Mouse (Mus musculus) limb, embryonic 11.5 days (tissue): ENCODE results near the gene Chd4. TPM values are rescaled to one million over a fixed set of nuclear protein-coding genes. Genes with fewer than 3 reads are reported as not detected.

Experiments used
- ATAC-seq: fragments of 200-750 bp; cut with Nextera tagmentation; 2 replicates; pipeline ENCODE4 v1.8.0; 2017; ENCODE audit warnings: low read depth; ENCODE audit not compliant: insufficient number of reproducible peaks, low FRiP score, low TSS enrichment
- DNase-seq: peaks from one replicate; pipeline ENCODE4 v3.0.0-alpha.2; 2015; ENCODE audit warnings: low spot score
- H3K27ac ChIP-seq: fragments of 300-500 bp; sonication (generic); replicated peaks from 2 replicates; pipeline ENCODE4 v1.5.1; 2014; ENCODE audit warnings: low read depth, mild to moderate bottlenecking, low read length
- H3K27me3 ChIP-seq: fragments of 300-500 bp; sonication (generic); 2 replicates; pipeline ENCODE4 v1.6.1; 2014; ENCODE audit warnings: mild to moderate bottlenecking, low read length, mixed read lengths; ENCODE audit not compliant: control insufficient read depth, insufficient read depth
- H3K36me3 ChIP-seq: fragments of 300-500 bp; sonication (generic); 2 replicates; pipeline ENCODE4 v1.6.1; 2014; ENCODE audit warnings: mild to moderate bottlenecking, low read length, moderate library complexity, mixed read lengths; ENCODE audit not compliant: control insufficient read depth, insufficient read depth
- H3K4me1 ChIP-seq: fragments of 300-500 bp; sonication (generic); 2 replicates; pipeline ENCODE4 v1.6.1; 2014; ENCODE audit warnings: low read length, mixed read lengths; ENCODE audit not compliant: control insufficient read depth, insufficient read depth
- H3K4me2 ChIP-seq: fragments of 300-500 bp; sonication (generic); 2 replicates; pipeline ENCODE4 v1.6.1; 2014; ENCODE audit warnings: low read depth, mild to moderate bottlenecking, moderate library complexity; ENCODE audit not compliant: severe bottlenecking
- H3K4me3 ChIP-seq: fragments of 300-500 bp; sonication (generic); 2 replicates; pipeline ENCODE4 v1.5.1; 2014; ENCODE audit warnings: low read depth, low read length
- H3K9ac ChIP-seq: fragments of 300-500 bp; sonication (generic); 2 replicates; pipeline ENCODE4 v1.6.1; 2014; ENCODE audit warnings: mild to moderate bottlenecking, low read length
- H3K9me3 ChIP-seq: fragments of 300-500 bp; sonication (generic); 2 replicates; pipeline ENCODE4 v1.6.1; 2016; ENCODE audit warnings: low read length; ENCODE audit not compliant: control insufficient read depth
- WGBS: fragments of 180-500 bp; shearing (Covaris S2); extraction: QIAGEN DNeasy Blood & Tissue Kit; methylation state at CpG from one replicate; pipeline ENCODE4 v1.1.7; 2014; 5-methylcytosine and 5-hydroxymethylcytosine counted together
- polyA plus RNA-seq: library from polyadenylated mRNA; unstranded; fragments of >200 nt; fragmentation: Nextera tagmentation; extraction: Ambion mirVana; gene quantifications from 2 replicates; pipeline ENCODE4 v1.2.1, GENCODE M21; 2014

Gene Chd4
- polyA plus RNA-seq, 1 experiment from 2014 or later, result 117 TPM

- Histone ChIP-seq H3K36me3 (no peaks in the 10 kb centered on the region), H3K27me3 (no peaks in the 10 kb centered on the region), H3K9ac (no peak within 1 kb of the TSS), H3K4me1 (no peaks in the 10 kb centered on the region), H3K4me2 (no peak within 1 kb of the TSS), H3K4me3 (no peak within 1 kb of the TSS), H3K27ac (no peak within 1 kb of the TSS), H3K9me3 (no peaks in the 10 kb centered on the region)
- DNase-seq (no peak), ATAC-seq (no peak)
- 32% methylated on average over 8 of the region's 8 CpGs for WGBS
Measured at GRCm38 (mm10) chr6:125067571-125067995, 28.2 kb upstream of the Chd4 start, which contains the start of gene Lpar5. Gene Lpar5, plus strand, starts transcription at chr6:125067920.

- Histone ChIP-seq H3K36me3 (no peaks in the 10 kb centered on the region), H3K9ac (no peak overlapping the region; the same call in 1 of the 2 replicates), H3K27me3 (no peaks in the 10 kb centered on the region), H3K27ac (no peak overlapping the region), H3K4me1 (no peaks in the 10 kb centered on the region), H3K9me3 (no peaks in the 10 kb centered on the region), H3K4me2 (no peak overlapping the region), H3K4me3 (no peak overlapping the region)
- no peak for DNase-seq
- 87% methylated on average over 18 of the region's 18 CpGs for WGBS
- no peak for ATAC-seq
Measured at GRCm38 (mm10) chr6:125071170-125071895, 24.4 kb upstream of the Chd4 start.

GRCm38 (mm10) chr6:125071896-125072279, 23.9 kb upstream of the Chd4 start:
- H3K4me1 ChIP-seq, result no peaks in the 10 kb centered on the region
- ATAC-seq (no peak), DNase-seq (no peak)
- H3K4me2 ChIP-seq, result no peak overlapping the region
- no peak overlapping the region; the same call in 1 of the 2 replicates for H3K9ac ChIP-seq
- H3K9me3 ChIP-seq, result no peaks in the 10 kb centered on the region
- no peaks in the 10 kb centered on the region for H3K36me3 ChIP-seq
- no peak overlapping the region for H3K27ac ChIP-seq
- no peaks in the 10 kb centered on the region for H3K27me3 ChIP-seq
- 32% methylated on average over 2 of the region's 2 CpGs for WGBS
- no peak overlapping the region for H3K4me3 ChIP-seq

- H3K4me3 ChIP-seq, result no peak overlapping the region
- no peak for ATAC-seq
- no peaks in the 10 kb centered on the region for H3K36me3 ChIP-seq
- no peak overlapping the region for H3K9ac ChIP-seq
- no peaks in the 10 kb centered on the region for H3K4me1 ChIP-seq
- H3K27me3 ChIP-seq, result no peaks in the 10 kb centered on the region
- no peak for DNase-seq
- H3K9me3 ChIP-seq, result no peaks in the 10 kb centered on the region
- no peak overlapping the region for H3K27ac ChIP-seq
- 72% methylated on average over 8 of the region's 8 CpGs for WGBS
- no peak overlapping the region for H3K4me2 ChIP-seq
Measured at GRCm38 (mm10) chr6:125073825-125074224, 22.0 kb upstream of the Chd4 start.

- no peaks in the 10 kb centered on the region for H3K36me3 ChIP-seq
- 25% methylated on average over 25 of the region's 25 CpGs for WGBS
- H3K27me3 ChIP-seq, result no peaks in the 10 kb centered on the region
- H3K9ac ChIP-seq, result peak overlapping the region; percentile 72
- no peaks in the 10 kb centered on the region for H3K4me1 ChIP-seq
- H3K4me2 ChIP-seq, result peak overlapping the region; percentile 81
- ATAC-seq (peak; percentile 28; the same call in 1 of the 2 replicates), DNase-seq (no peak)
- peak overlapping the region; percentile 33 for H3K4me3 ChIP-seq
- no peaks in the 10 kb centered on the region for H3K9me3 ChIP-seq
- no peak overlapping the region for H3K27ac ChIP-seq
Measured at GRCm38 (mm10) chr6:125081394-125081793, 14.4 kb upstream of the Chd4 start.

GRCm38 (mm10) chr6:125081797-125082560, 13.8 kb upstream of the Chd4 start:
- Histone ChIP-seq H3K36me3 (no peaks in the 10 kb centered on the region), H3K4me3 (peak overlapping the region; percentile 33), H3K9me3 (no peaks in the 10 kb centered on the region), H3K4me2 (peak overlapping the region; percentile 81), H3K27me3 (no peaks in the 10 kb centered on the region), H3K4me1 (no peaks in the 10 kb centered on the region), H3K9ac (peak overlapping the region; percentile 72), H3K27ac (no peak overlapping the region)
- DNase-seq (peak; percentile 98), ATAC-seq (peak; percentile 87)
- WGBS, result 23% methylated on average over 45 of the region's 45 CpGs

- WGBS, result 90% methylated on average over 7 of the region's 7 CpGs
- no peak overlapping the region for H3K27ac ChIP-seq
Measured at GRCm38 (mm10) chr6:125082801-125083386, 12.9 kb upstream of the Chd4 start.

GRCm38 (mm10) chr6:125084424-125084823, 11.4 kb upstream of the Chd4 start:
- ATAC-seq (no peak; the same call in 1 of the 2 replicates), DNase-seq (peak; percentile 80)
- H3K4me2 ChIP-seq, result no peak overlapping the region
- no peak overlapping the region for H3K9ac ChIP-seq
- no peaks in the 10 kb centered on the region for H3K27me3 ChIP-seq
- H3K4me1 ChIP-seq, result peaks cover 5% of the 10 kb centered on the region; the same call in 1 of the 2 replicates
- 10% methylated on average over 4 of the region's 4 CpGs for WGBS
- H3K36me3 ChIP-seq, result no peaks in the 10 kb centered on the region
- no peaks in the 10 kb centered on the region for H3K9me3 ChIP-seq
- no peak overlapping the region for H3K4me3 ChIP-seq
- H3K27ac ChIP-seq, result no peak overlapping the region

More at GRCm38 (mm10) chr6:125082801-125083386, 12.9 kb upstream of the Chd4 start:
- H3K9ac ChIP-seq, result no peak overlapping the region
- no peaks in the 10 kb centered on the region for H3K27me3 ChIP-seq
- ATAC-seq, result no peak
- H3K4me3 ChIP-seq, result no peak overlapping the region
- H3K36me3 ChIP-seq, result no peaks in the 10 kb centered on the region
- DNase-seq, result no peak
- H3K4me1 ChIP-seq, result no peaks in the 10 kb centered on the region
- no peaks in the 10 kb centered on the region for H3K9me3 ChIP-seq
- H3K4me2 ChIP-seq, result no peak overlapping the region
